Mouse (Mus musculus): ENCODE measurements at regions not wholly inside any gene's neighbourhood (a gene's known extent, or its start where the extent isn't known, plus 50 kb on each side); places are given as distances from the start of the nearest gene placed in this dataset.

DNA sequence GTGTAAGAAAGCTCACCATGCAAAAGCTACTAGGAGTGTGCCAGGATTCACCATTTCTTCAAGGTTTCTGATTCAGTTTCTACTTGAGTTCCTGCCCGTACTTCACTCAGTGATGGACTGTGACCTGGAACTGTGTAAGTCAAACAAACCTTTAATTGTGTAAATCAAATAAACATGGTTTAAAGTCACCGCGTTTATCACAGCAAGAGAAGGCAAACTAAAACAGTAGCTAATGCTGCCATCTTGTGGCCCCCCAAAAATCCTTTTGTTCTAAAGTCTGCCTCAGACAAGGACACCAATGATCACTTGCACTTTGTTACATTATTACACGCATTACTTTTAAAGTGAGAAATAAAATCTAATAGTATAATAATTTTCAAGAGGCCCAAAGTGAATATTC is 63.6 kb upstream of the Dcx start:
- DNase-seq (ENCODE audit: low read depth, low spot score), result peak; percentile 9
